Mouse (Mus musculus) midbrain, embryonic 15.5 days (tissue): ENCODE results near the gene Wdfy3. TPM values are rescaled to one million over a fixed set of nuclear protein-coding genes. Genes with fewer than 3 reads are reported as not detected.
"Not testable (repeated sequence)": the region's sequence is repeated elsewhere in the genome, so short reads cannot be mapped to it uniquely, and the experiment has no call there.

Experiments used
- ATAC-seq: fragments of 200-750 bp; cut with Nextera tagmentation; replicated peaks from 2 replicates; pipeline ENCODE4 v1.8.0; 2017; ENCODE audit warnings: moderate TSS enrichment
- H3K27ac ChIP-seq: fragments of 300-500 bp; sonication (generic); 2 replicates; pipeline ENCODE4 v1.5.1; 2015; ENCODE audit warnings: mild to moderate bottlenecking, inconsistent platforms
- H3K27me3 ChIP-seq: fragments of 300-500 bp; sonication (generic); replicated peaks from 2 replicates; pipeline ENCODE4 v1.6.1; 2015; ENCODE audit warnings: inconsistent platforms
- H3K36me3 ChIP-seq: fragments of 300-500 bp; sonication (generic); replicated peaks from 2 replicates; pipeline ENCODE4 v1.6.1; 2015; ENCODE audit warnings: inconsistent platforms
- H3K4me1 ChIP-seq: fragments of 300-500 bp; sonication (generic); 2 replicates; pipeline ENCODE4 v1.6.1; 2015; ENCODE audit warnings: inconsistent platforms
- H3K4me2 ChIP-seq: fragments of 300-500 bp; sonication (generic); 2 replicates; pipeline ENCODE4 v1.6.1; 2015; ENCODE audit warnings: inconsistent platforms, mild to moderate bottlenecking, moderate library complexity
- H3K4me3 ChIP-seq: fragments of 300-500 bp; sonication (generic); 2 replicates; pipeline ENCODE4 v1.5.1; 2015; ENCODE audit warnings: mild to moderate bottlenecking, inconsistent platforms
- H3K9ac ChIP-seq: fragments of 300-500 bp; sonication (generic); 2 replicates; pipeline ENCODE4 v1.6.1; 2015; ENCODE audit warnings: mild to moderate bottlenecking, inconsistent platforms
- H3K9me3 ChIP-seq: fragments of 300-500 bp; sonication (generic); 2 replicates; pipeline ENCODE4 v1.6.1; 2016; ENCODE audit warnings: inconsistent platforms
- WGBS: fragments of 180-500 bp; shearing (Covaris S2); methylation state at CpG from one replicate; pipeline ENCODE4 v1.1.7; 2015; ENCODE audit warnings: mixed read lengths; 5-methylcytosine and 5-hydroxymethylcytosine counted together
- polyA plus RNA-seq: library from polyadenylated mRNA; unstranded; fragments of >200 nt; fragmentation: Nextera tagmentation; extraction: Ambion mirVana; gene quantifications from 2 replicates; pipeline ENCODE4 v1.2.1, GENCODE M21; 2015

Wdfy3 gene
- polyA plus RNA-seq, 1 experiment from 2014 or later, result 33.5 TPM

DNA sequence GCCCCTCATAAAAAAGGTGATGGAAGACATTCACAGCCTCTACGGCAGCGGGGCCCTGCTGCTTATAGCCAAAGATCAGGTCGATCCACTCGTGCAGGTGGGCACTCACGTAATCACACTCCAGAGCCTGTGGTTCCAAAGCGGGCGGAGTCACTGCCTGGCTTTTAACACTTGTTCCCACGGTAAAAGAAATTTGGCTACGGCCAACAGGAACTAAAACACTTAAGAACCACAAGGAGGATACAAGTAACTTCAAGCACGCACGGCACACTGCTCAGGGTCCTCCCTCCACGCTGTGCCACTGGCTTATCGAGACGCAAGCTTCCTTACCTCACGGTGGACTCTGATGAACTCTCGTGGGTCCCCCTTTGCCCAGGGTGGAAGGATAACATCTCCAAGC is 214.2 kb downstream of the Wdfy3 start:
- H3K4me2 ChIP-seq, result no peak overlapping the region
- H3K4me1 ChIP-seq, result no peaks in the 10 kb centered on the region
- peaks cover 64% of the 10 kb centered on the region for H3K36me3 ChIP-seq
- no peak for ATAC-seq
- no peak overlapping the region for H3K27ac ChIP-seq
- H3K4me3 ChIP-seq, result no peak overlapping the region
- H3K9ac ChIP-seq, result no peak overlapping the region
- no peaks in the 10 kb centered on the region for H3K27me3 ChIP-seq
- WGBS, result 96% methylated on average over 16 of the region's 16 CpGs
- no peaks in the 10 kb centered on the region for H3K9me3 ChIP-seq

DNA sequence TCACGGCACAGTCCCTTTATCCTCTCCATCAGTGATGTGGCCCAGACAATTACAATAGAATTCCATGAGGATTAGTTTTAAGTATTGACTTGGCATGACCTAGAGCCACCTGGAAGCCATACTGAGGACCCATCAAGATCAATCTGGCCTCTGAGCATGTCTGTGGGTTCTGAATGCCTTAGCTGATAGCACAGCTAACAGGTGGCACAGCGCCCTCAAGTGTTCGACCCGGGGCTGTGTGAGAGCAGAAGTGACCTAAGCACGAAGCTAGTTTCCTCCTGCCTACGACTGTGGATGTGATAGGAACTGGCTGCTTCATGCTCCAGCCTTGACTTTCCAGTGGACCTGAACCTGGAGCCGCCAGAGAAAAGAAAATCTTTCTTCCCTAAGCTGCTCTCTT is 215.1 kb downstream of the Wdfy3 start:
- H3K4me3 ChIP-seq, result no peak overlapping the region
- no peak overlapping the region for H3K27ac ChIP-seq
- H3K27me3 ChIP-seq, result no peaks in the 10 kb centered on the region
- ATAC-seq, result no peak
- no peaks in the 10 kb centered on the region for H3K4me1 ChIP-seq
- 85% methylated on average over 7 of the region's 7 CpGs for WGBS
- H3K9me3 ChIP-seq, result no peaks in the 10 kb centered on the region
- peaks cover 68% of the 10 kb centered on the region for H3K36me3 ChIP-seq
- no peak overlapping the region for H3K4me2 ChIP-seq
- no peak overlapping the region for H3K9ac ChIP-seq

DNA sequence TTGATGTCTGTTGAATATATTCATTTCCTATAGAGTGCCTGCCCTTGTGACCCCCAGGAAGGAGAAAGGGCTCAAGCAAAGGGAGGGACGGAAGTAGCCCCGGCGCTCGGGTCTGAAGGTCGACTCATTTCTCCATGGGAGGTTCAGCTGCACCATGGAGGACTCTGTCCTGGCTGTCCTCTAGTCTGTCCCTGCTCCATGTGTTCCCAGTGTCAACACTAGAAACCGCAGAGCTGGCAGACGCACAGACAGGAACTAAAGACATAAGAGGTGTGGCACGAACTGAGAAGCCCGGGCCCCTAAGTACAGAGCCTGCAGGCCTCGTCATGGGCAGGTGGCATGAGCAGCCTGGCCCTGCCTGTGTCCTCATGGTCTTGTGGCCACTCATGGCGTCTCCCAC is 215.6 kb downstream of the Wdfy3 start:
- Histone ChIP-seq H3K4me3 (no peak overlapping the region), H3K27me3 (no peaks in the 10 kb centered on the region), H3K9ac (no peak overlapping the region), H3K9me3 (no peaks in the 10 kb centered on the region), H3K4me1 (no peaks in the 10 kb centered on the region), H3K36me3 (peaks cover 68% of the 10 kb centered on the region), H3K27ac (no peak overlapping the region), H3K4me2 (no peak overlapping the region)
- ATAC-seq, result no peak
- WGBS, result 97% methylated on average over 11 of the region's 11 CpGs

DNA sequence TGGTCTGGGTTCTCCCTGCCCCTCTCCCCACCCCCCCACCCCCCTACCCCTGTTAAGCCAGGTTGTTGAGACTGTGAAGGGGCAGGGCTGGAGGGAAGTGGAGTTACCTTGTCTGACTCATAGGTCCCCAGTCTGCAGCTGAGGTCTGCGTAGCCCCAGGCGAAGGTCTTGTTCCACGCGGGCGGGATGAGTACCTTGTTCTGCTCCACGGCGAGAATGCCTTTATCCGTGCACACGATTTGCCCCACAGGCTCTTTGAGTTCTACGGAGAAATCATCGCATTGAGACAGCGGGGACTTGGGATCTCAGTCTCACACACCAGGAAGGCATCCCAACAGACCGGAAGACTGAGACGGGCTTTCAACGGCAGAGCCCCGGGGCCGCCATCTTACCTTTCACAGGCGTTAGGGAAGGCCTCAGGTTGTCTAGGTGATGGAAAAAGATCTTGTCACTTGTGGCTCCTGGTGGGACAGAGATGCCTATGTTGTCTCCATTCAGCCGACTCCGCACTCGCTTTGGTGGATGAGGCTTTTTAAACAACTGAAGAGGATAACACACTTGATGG is 217.5 kb downstream of the Wdfy3 start:
- ATAC-seq, result no peak
- H3K27me3 ChIP-seq, result no peaks in the 10 kb centered on the region

DNA sequence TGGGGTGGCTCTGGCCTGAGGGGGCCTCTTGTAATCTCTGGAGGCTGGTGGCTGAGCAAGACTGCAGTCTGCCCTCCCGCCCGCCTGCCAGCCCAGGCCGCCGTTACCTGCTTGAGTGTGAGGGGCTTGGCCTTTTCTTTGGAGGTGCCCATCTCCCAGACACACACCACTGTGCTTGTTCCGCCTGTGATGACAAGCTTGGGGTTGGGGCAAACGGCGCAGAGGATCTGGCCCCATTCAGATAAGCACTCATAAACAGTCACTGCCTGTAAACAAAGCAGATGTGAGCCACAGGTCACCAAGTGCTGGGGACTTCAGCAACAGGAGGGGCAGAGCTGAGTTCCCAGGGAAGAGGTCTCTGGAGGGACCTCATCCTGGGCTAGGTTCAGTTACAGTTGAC is 218.6 kb downstream of the Wdfy3 start:
- H3K27me3 ChIP-seq, result no peaks in the 10 kb centered on the region
- H3K27ac ChIP-seq, result no peak overlapping the region
- no peaks in the 10 kb centered on the region for H3K9me3 ChIP-seq
- 98% methylated on average over 7 of the region's 7 CpGs for WGBS
- H3K9ac ChIP-seq, result no peak overlapping the region
- H3K4me3 ChIP-seq, result no peak overlapping the region
- ATAC-seq, result no peak
- no peak overlapping the region for H3K4me2 ChIP-seq
- H3K36me3 ChIP-seq, result peaks cover 94% of the 10 kb centered on the region
- no peaks in the 10 kb centered on the region for H3K4me1 ChIP-seq

More for the DNA sequence above, 217.5 kb downstream of the Wdfy3 start:
- no peak overlapping the region for H3K4me2 ChIP-seq
- H3K9ac ChIP-seq, result no peak overlapping the region
- 91% methylated on average over 21 of the region's 21 CpGs for WGBS
- no peaks in the 10 kb centered on the region for H3K4me1 ChIP-seq
- no peak overlapping the region for H3K4me3 ChIP-seq
- H3K36me3 ChIP-seq, result peaks cover 84% of the 10 kb centered on the region
- no peaks in the 10 kb centered on the region for H3K9me3 ChIP-seq
- H3K27ac ChIP-seq, result no peak overlapping the region

DNA sequence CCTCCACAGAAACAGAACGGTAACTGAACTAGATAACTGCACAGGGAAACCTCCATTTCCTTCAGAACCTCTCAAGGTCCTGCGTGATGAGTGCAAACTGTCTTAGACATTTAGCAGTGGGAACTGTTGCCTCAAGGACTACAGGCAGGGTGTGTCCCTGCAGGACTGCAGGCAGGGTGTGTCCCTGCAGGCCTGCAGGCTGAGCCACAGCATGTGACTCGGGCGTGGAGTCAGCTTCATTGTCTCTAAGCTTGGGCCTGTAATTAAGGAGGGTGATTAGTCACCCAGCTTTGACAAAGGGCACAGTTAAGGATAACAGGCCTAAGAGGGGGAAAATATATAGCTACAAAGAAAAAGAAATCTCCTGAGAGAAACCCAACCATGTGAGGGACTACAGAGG is 222.0 kb downstream of the Wdfy3 start:
- ATAC-seq, result no peak
- WGBS, result 76% methylated on average over 4 of the region's 4 CpGs
- no peak overlapping the region for H3K4me3 ChIP-seq
- H3K36me3 ChIP-seq, result peaks cover 92% of the 10 kb centered on the region
- no peak overlapping the region for H3K9ac ChIP-seq
- H3K4me2 ChIP-seq, result no peak overlapping the region
- H3K27ac ChIP-seq, result no peak overlapping the region
- H3K4me1 ChIP-seq, result no peaks in the 10 kb centered on the region
- H3K9me3 ChIP-seq, result no peaks in the 10 kb centered on the region
- no peaks in the 10 kb centered on the region for H3K27me3 ChIP-seq

DNA sequence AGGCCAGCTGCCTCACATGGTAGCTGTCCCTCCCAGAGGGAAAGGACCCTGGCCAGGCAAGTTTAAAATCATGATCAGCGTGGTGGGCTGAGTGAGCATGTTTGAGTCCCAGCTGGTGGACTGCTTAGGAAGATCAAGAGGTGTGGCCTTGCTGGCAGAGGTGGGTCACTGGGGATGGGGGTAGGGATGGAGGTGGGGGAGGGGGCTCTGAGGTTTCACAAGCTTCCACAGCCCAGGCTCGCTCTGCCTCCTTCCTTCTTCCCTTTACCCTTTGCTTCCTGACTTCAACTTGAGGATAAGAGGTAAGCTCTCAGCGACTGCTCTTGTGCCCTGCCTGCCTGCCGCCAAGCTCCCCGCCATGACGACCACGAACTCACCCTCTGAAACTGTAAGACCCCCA is 222.4 kb downstream of the Wdfy3 start:
- peaks cover 92% of the 10 kb centered on the region for H3K36me3 ChIP-seq
- no peak overlapping the region for H3K4me3 ChIP-seq

DNA sequence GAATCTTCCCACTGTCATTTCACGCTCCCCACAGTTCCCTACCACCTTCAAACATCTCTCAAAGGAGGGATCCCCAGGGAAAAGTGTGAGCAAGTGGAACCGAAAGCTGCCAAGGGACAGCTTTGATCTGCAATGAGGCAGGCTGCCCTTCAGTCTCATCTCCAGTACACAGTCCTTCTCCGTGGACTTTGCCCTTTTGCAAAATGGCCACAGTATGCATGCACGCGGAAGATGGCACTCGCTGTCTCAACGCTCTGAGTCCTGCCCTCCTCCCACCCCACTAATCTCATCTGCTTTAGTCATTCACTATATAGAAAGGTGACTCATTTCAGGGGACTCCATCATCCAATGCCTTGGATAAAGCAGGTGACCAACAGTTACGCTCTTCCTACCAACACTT is 223.8 kb downstream of the Wdfy3 start:
- Histone ChIP-seq H3K9me3 (no peaks in the 10 kb centered on the region), H3K27me3 (no peaks in the 10 kb centered on the region), H3K9ac (no peak overlapping the region), H3K4me3 (no peak overlapping the region), H3K36me3 (peaks cover 92% of the 10 kb centered on the region), H3K4me2 (no peak overlapping the region), H3K4me1 (no peaks in the 10 kb centered on the region), H3K27ac (no peak overlapping the region)
- WGBS, result 87% methylated on average over 8 of the region's 8 CpGs
- no peak for ATAC-seq

More for the DNA sequence above, 222.4 kb downstream of the Wdfy3 start:
- 92% methylated on average over 7 of the region's 7 CpGs for WGBS
- Histone ChIP-seq H3K4me1 (no peaks in the 10 kb centered on the region), H3K9ac (no peak overlapping the region), H3K4me2 (no peak overlapping the region), H3K27me3 (no peaks in the 10 kb centered on the region), H3K9me3 (no peaks in the 10 kb centered on the region), H3K27ac (no peak overlapping the region)
- no peak for ATAC-seq

DNA sequence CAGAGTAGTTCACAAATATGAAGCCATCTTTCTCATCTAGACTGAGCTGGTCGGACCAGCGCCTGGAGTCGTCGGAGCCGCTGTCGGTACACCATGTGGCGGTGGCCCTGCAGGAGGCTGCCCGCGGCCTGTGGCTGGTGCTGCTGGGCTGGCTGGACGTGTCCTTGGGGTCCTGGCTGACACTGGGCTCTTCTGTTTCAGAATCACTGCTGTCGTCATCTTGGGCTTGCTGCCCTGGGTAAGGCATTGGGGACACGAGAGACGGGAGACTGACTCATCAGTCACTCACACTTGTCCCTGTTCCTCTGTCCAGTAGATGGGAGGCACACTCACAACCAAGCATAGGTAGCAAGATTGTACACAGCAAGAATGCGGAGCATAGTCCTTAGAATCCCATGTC is 224.7 kb downstream of the Wdfy3 start:
- no peak overlapping the region for H3K27ac ChIP-seq
- H3K4me3 ChIP-seq, result no peak overlapping the region
- no peaks in the 10 kb centered on the region for H3K9me3 ChIP-seq
- 94% methylated on average over 14 of the region's 14 CpGs for WGBS
- H3K4me2 ChIP-seq, result no peak overlapping the region
- peaks cover 92% of the 10 kb centered on the region for H3K36me3 ChIP-seq
- no peak for ATAC-seq
- no peak overlapping the region for H3K9ac ChIP-seq
- H3K4me1 ChIP-seq, result no peaks in the 10 kb centered on the region
- no peaks in the 10 kb centered on the region for H3K27me3 ChIP-seq

DNA sequence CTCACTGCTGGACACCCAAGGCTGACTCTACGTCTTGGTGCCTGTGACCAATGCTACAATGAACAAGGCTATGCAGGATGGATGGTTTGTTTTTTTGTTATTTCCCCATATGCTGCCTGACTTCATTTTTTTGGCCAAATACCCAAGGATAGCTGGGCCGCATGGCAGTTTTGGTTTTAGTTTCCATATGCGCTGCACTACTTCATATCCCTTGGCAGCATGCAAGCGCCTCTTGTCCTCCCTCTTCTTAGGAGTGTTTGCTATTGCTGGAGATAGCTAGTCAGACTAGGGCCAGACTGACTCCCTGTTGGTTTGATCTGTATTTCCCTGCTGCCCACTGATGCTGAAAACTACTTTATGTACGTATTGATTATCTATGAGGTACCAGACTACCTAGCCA is 229.2 kb downstream of the Wdfy3 start:
- Histone ChIP-seq H3K27ac (no peak overlapping the region), H3K4me3 (no peak overlapping the region), H3K36me3 (peaks cover 82% of the 10 kb centered on the region), H3K9ac (no peak overlapping the region), H3K9me3 (no peaks in the 10 kb centered on the region), H3K4me1 (no peaks in the 10 kb centered on the region), H3K27me3 (no peaks in the 10 kb centered on the region), H3K4me2 (no peak overlapping the region)
- no peak for ATAC-seq
- WGBS, result 97% methylated on average over 5 of the region's 5 CpGs

DNA sequence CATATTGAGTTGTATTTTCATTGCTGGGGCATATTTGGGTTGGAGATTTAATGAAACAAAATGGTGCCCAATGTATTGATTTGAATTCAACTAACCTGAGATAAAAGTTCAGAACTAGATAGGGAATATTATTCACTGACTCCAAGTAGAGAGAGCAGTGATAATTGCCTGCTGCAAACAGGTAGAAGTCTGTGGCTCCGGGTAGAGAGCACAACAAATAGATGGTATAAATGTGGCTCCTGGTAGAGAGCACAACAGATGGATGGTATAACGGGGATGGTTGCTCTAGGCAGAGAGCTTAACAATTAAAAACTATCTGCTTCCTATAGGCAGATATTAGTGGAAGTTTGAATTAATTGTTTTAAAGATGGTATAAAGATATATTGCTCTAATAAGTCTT is 232.1 kb downstream of the Wdfy3 start:
- not testable (repeated sequence) for H3K4me3 ChIP-seq, H3K27ac ChIP-seq, H3K9me3 ChIP-seq, H3K4me1 ChIP-seq, ATAC-seq, H3K4me2 ChIP-seq, H3K9ac ChIP-seq, H3K27me3 ChIP-seq
- 96% methylated on average over 2 of the region's 2 CpGs for WGBS
- peaks cover 67% of the 10 kb centered on the region for H3K36me3 ChIP-seq

DNA sequence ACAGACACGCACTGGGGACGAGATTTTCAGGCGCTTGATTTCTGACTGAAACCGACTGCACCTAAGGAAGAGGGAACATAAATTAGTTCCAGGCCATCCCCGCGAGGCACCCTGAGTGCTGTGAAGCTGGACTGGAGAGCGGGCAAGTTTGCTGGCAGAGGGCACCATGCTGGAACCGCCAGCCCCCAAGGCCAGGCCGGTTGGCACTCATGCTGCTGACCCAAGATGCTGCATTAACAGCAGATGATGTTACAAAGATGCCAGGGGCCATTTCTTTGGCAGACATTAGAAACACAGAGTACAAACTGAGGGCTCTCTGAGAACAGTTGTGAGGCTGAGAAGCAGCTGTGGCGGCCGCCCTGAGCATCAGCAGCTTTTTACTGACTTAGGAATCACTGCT is 233.5 kb downstream of the Wdfy3 start:
- H3K9ac ChIP-seq, result no peak overlapping the region
- H3K4me1 ChIP-seq, result no peaks in the 10 kb centered on the region
- 91% methylated on average over 11 of the region's 11 CpGs for WGBS
- no peak overlapping the region for H3K4me2 ChIP-seq
- no peaks in the 10 kb centered on the region for H3K9me3 ChIP-seq
- peaks cover 62% of the 10 kb centered on the region for H3K36me3 ChIP-seq
- no peak overlapping the region for H3K4me3 ChIP-seq
- H3K27ac ChIP-seq, result no peak overlapping the region; the same call in 1 of the 2 replicates
- H3K27me3 ChIP-seq, result no peaks in the 10 kb centered on the region
- no peak for ATAC-seq

DNA sequence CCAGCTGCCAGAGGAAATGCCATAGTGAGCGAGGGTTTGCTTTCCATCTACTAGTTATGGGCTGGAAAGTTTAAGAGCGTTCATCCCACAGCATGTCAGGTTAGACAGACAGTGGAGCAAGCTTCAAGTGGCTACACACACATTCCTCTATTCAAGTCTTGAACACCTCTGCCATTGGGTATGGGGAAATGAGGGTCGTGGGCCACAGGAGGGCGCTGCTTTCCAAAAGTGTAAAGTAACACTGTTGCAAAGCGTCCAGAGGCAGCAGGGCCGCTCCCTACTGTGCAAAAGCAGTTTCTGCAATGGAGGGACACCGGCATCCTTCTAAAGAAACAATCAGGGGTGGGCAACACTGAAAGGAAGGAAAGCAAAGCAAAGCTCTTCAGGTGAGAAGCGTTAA is 235.8 kb downstream of the Wdfy3 start:
- Histone ChIP-seq H3K4me1 (no peaks in the 10 kb centered on the region), H3K4me2 (no peak overlapping the region), H3K9me3 (no peaks in the 10 kb centered on the region), H3K27ac (no peak overlapping the region), H3K36me3 (peaks cover 44% of the 10 kb centered on the region), H3K9ac (no peak overlapping the region), H3K4me3 (no peak overlapping the region), H3K27me3 (no peaks in the 10 kb centered on the region)
- no peak for ATAC-seq
- WGBS, result 67% methylated on average over 8 of the region's 8 CpGs
